Mouse (Mus musculus) gastrocnemius, postnatal 10 days (tissue): ENCODE measurements around the gene Lcmt2. TPM values are rescaled to one million over a fixed set of nuclear protein-coding genes. Genes with fewer than 3 reads are reported as not detected.

Experiments
- DNase-seq: peaks from one replicate; pipeline ENCODE4 v3.0.0; 2021; ENCODE audit warnings: mixed read lengths
- total RNA-seq, 2 experiments: library from RNA; stranded (reverse); gene quantifications; 2 replicates each; pipeline ENCODE4 v1.2.3; 2021

The Lcmt2 gene
- total RNA-seq, 2 experiments from 2014 or later, result 4.0 to 5.3 TPM

GRCm38 (mm10) chr2:121119260-121119659, 21.2 kb downstream of the Lcmt2 start:
- DNase-seq, result no peak

DNA sequence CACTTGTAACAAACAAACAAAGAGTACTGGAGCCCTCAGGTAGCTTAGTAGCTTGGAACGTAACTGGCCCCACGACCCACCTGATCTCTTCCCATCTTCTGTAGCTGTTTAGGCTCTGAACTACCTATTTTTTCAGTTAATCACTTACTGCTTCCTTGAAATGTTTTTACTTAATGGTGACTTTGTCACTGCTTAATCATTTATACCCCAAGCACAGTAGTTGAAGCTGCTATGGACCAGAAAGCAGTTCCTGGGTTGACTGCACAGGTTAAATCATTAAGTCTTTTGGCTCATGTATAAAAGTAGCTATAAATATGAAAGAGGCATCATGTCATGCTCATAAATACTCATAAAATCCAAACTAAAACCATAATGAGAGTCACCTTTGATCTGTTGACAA, 25.0 kb downstream of the Lcmt2 start:
- DNase-seq, result no peak

DNA sequence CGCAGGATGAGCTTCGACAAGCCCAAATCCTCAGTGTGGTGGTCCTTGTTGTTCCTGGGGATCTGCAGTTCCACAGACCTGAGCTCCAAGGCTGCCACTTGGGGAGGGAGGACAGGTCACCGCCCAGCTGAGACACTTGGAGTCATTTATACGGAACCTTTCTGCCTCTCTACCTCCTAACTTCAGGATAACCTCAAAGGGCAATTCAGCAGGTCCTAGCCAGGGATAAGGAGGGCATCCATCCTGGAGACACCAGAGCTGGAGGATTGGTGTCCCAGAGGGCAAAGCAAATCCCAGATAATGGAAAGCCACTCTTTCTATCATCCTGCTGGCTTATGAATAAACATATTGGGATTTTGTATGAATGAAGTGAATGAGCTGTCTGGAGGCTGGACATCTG, 30.8 kb downstream of the Lcmt2 start, which contains the start of gene Tgm7:
Gene Tgm7 (minus strand): TSS at position 101 of the 400 bp plus-strand sequence.
- no peak for DNase-seq

DNA sequence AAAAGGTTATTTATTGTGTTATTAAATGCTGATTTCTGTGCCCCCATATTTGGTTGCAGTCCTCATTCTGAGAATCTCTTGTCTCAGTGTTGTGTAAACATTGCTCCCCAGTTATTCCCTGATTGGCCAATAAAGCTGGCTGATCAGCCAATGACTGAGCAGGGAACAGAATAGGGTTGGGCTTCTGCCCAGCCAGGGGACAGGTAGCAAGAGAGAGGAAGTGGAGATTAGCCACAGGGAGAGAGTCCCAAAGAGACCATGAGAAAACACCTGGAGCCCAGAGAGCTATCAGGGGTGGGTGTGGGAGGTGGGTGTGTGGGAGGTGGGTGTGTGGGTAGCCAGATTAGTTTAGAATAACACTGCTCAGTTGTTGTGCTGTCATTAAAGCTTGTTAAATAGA, 34.5 kb downstream of the Lcmt2 start:
- no peak for DNase-seq

DNA sequence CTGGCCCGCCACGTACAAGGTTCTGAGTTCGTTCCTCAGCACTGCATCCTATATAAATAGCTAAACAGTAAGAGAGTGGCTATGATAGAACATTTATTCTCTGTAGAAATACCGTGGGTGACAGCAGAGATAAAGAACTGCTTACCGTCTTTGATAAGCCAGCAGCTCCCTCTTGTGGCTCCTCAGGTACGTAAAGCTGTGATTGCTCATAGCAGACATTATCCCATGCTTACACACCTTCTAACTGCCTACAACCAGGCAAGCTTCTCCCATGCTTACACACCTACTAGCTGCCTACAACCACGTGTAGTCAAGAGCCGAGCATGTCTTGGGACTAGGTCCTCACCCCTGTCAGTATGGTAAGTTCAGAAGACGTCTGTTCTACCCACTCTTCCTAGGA, 38.4 kb downstream of the Lcmt2 start:
- DNase-seq, result peak; percentile 44

DNA sequence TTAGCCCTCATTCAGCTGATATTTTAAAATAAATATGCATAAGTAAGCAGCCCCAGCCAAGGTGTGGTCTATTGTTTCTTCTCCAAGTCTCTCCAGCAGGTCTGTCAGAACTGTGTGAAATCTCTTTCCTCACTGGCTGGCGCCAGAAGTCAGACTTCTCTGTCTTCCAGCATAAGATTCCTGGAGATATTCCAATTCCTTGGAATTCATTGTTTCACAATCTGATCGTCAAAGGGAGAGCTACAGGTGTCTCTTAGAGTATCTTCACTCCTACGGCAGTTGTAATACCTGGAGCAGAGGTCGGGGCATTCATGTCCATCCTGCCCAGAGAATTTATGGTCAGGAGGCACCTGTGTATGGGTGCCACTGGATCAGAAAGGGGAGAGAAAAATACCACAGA, 50.7 kb downstream of the Lcmt2 start:
- DNase-seq, result no peak

GRCm38 (mm10) chr2:121088507-121088906, 51.9 kb downstream of the Lcmt2 start:
- DNase-seq, result no peak

GRCm38 (mm10) chr2:121085480-121086185, 54.8 kb downstream of the Lcmt2 start, which contains the start of gene Tgm5:
Gene Tgm5, minus strand, starts transcription at chr2:121085841.
- no peak for DNase-seq

GRCm38 (mm10) chr2:121082626-121083025, 57.8 kb downstream of the Lcmt2 start:
- DNase-seq, result no peak

Other genes with a start within 250 kb of the Lcmt2 start
- gene Ubr1, start 169.9 kb downstream of the Lcmt2 start, total RNA-seq, result 10 to 100 TPM; 20.0 to 22.0 TPM
- gene Tmem62, start 163.6 kb downstream of the Lcmt2 start, total RNA-seq, result 1 to 10 TPM; 2.8 to 4.0 TPM
- 10 to 100 TPM; 17.3 to 19.9 TPM for gene Ccndbp1, start 132.2 kb downstream of the Lcmt2 start, total RNA-seq
- gene Epb42, start 103.6 kb downstream of the Lcmt2 start, total RNA-seq, result 1 to 10 TPM in 1 of 2 experiments, not detected in 1; 1.2 TPM
- gene Tgm5, start 54.8 kb downstream of the Lcmt2 start, total RNA-seq, result not detected
- gene Tgm7, start 30.9 kb downstream of the Lcmt2 start, total RNA-seq, result not detected
- gene Adal, start 225 bp downstream of the Lcmt2 start, total RNA-seq, result 10 to 100 TPM; 11.7 to 14.0 TPM
- gene Tubgcp4, start 30.0 kb upstream of the Lcmt2 start, total RNA-seq, result 10 to 100 TPM; 10.5 to 16.2 TPM
- gene Zscan29, start 30.5 kb upstream of the Lcmt2 start, total RNA-seq, result 1 to 10 TPM; 4.2 to 5.2 TPM
- gene Trp53bp1, start 130.8 kb upstream of the Lcmt2 start, total RNA-seq, result 10 to 100 TPM; 20.4 to 26.7 TPM
- 10 to 100 TPM in 1 of 2 experiments, 1 to 10 TPM in 1; 9.3 to 11.7 TPM for gene Map1a, start 148.9 kb upstream of the Lcmt2 start, total RNA-seq
- gene Ppip5k1, start 214.7 kb upstream of the Lcmt2 start, total RNA-seq, result 10 to 100 TPM; 24.4 to 24.8 TPM
- under 1 TPM; 0.47 to 0.72 TPM for gene Ckmt1, start 217.1 kb upstream of the Lcmt2 start, total RNA-seq
- gene Strc, start 246.5 kb upstream of the Lcmt2 start, total RNA-seq, result not detected